Mouse (Mus musculus) heart, adult 18-20 months (tissue): ENCODE data around the gene Hoxc11. TPM values are rescaled to one million over a fixed set of nuclear protein-coding genes. Genes with fewer than 3 reads are reported as not detected.

ENCODE experiments used
- DNase-seq, 2 experiments: peaks; one replicate each; pipeline ENCODE4 v3.0.0; 2021 to 2022; ENCODE audit warnings: mixed read lengths in 1 of 2
- total RNA-seq, 2 experiments: library from RNA; stranded (reverse); gene quantifications; 2 replicates each; pipeline ENCODE4 v1.2.3; 2021

The Hoxc11 gene
- total RNA-seq, 2 experiments from 2014 or later: not detected

DNA sequence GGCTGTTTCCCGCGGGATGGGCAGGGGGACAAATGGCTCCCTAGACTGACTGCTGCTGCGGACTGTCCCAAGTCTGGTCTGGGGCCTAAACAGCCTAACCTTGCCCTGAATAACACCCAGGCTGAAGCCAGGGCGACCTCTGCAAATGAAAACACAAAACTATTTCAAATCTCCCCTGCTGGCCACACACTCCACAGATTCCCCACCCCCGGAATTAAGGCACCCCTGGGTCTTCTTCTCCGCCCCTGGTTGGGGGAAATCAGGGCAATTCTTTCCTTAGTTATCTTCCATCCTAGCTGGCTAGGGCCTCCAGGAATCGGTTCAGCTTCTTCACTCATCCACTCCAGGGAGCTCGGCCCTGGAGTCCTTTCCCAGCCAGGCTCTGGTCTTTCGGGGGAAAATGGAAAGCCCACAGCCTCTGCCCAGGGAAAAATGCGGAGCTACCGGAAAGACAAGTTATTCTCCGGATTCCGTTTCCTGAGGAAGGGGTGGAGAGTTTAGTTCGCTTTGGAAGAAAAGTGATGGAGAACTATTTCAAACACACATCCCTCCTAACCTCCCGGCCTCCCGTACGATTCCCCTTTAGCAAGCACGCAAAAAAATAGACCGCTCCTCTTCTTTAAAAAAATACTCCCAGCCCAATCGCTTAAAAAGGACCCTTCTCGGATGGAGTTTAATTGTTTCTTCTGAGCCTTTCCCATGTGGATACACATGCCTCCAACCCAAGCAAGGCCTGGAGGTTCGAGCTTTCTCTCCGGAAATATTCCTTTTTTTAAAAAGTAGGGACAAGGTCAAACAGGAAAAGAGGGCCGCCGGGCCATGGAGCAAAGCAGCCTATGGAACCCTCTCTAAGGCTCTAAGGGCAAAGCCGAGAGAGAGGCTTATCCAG, 11.0 kb downstream of the Hoxc11 start:
- no peak for DNase-seq

DNA sequence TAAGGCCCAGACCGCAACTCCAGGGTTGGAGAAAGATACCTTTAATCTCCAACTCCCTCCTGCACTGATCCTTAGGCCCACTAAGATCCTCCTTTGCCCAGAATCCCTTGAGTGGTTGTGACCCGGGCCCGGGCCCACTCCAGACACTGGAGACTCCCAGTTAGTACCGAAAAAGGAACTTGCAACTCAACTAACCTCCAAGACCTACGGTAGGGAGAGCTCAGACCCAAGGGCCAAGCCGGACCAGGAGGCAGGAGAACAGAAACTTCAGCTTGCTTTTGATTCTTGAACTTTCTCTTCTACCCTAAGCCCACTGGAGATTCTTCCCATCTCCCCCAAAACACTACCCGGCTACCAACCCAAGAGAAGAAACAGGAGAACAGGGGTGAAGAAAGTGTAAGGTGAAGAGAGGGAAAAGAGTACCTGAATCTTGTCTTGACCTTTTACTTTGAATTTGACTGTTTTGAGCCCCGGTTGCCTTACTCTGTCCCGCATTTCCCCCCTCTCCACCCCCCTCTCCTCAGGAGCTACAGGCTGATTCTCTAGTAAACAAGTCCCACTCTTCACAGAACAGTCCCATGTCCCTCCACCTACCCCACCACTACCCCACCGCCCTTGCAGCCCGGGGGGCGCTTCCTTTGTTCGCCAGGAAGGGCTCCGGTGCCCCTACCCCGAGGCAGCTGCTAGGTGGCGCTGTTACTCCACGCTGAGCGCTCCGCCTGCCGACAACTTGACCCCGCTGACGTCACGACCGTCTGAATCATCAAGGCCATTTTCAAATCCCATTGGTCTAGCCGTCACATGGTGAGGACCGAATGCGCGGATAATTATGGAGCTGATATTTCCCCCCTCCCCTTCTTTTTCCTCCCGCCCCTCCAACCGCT, 11.9 kb downstream of the Hoxc11 start:
- DNase-seq: peak; percentile 53 to 55

- DNase-seq: no peak
Measured at GRCm38 (mm10) chr15:102966776-102967311, 12.6 kb downstream of the Hoxc11 start, which contains the start of gene Hoxc10. TSS of gene Hoxc10 (plus strand) at chr15:102966796.

DNA sequence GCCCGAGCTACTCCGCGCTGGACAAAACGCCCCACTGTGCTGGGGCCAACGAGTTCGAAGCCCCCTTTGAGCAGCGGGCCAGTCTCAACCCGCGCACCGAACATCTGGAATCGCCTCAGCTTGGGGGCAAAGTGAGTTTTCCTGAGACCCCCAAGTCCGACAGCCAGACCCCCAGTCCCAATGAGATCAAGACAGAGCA, 13.0 kb downstream of the Hoxc11 start, which contains the start of gene Hoxc5:
Gene Hoxc5 (plus strand): TSS at position 132 of the 199 bp plus-strand sequence.
- DNase-seq: no peak

DNA sequence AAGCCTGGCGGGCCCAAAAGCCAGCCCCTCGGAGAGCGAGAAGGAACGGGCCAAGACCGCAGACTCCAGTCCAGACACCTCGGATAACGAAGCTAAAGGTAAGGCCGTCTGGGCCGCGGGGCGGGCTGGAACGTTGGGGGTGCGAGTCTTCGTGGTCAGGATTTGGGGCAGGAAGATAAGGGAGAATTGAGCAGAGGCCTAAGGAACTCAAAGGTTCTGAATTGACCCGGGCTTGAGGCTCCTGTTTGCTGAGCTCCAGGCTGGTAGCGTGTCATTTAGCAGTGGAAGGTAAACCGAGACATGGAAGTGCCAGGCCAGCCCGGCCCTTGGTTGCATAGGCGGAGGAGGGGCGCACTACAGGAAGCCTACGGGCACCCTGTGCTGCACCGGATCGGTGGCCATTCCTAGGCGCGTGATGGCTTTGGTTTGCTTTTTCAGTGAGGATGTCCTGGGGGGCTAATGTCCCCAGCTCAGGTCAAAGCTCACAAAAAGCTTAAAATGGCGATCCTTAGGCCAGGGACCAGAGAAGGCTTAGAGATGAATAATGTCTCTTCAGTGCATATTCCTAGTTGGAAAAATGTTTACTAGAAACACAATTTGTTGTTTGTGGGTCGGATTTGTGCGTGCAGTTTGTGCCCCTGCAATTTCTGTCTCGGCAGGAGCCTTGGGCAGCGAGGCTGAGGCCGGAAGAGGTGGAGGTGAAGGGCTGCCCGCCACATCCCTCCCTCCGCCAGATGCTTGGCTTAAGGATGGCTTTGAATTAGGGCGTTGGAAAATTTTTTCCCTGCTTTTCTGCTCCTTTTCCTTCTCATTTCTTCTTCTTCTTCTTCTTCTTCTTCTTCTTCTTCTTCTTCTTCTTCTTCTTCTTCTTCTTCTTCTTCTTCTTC, 13.5 kb downstream of the Hoxc11 start:
- no peak for DNase-seq

DNA sequence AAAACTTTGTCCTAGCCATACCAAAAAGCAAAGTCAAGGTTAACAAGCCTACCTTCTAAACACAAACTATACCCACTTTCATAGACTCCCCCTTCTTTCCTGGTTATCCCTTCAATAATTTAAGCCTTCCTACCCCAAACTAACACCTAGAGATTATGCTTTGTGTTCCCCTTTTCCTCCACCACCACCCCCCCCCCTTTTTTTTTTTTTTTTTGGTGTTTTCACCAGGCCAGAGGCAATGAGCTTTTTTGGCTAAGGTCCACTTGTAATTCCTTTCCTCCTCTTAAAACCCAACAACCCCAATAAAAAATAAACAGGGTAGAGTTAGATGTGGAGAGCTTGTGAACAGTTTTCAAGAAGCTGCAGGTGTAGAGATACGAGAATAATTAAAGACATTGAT, 15.1 kb downstream of the Hoxc11 start:
- no peak for DNase-seq

DNA sequence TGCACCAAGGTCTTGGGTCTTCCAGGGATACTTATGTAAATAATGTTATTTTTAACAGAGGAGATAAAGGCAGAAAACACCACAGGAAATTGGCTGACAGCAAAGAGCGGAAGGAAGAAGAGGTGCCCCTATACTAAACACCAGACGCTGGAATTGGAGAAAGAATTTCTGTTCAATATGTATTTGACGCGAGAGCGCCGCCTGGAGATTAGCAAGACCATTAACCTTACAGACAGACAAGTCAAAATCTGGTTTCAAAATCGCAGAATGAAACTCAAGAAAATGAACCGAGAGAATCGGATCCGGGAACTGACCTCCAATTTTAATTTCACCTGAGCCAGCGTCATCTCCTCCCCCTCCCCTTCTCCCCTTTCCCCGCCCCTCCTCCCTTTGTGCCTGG, 16.5 kb downstream of the Hoxc11 start:
- DNase-seq: no peak

DNA sequence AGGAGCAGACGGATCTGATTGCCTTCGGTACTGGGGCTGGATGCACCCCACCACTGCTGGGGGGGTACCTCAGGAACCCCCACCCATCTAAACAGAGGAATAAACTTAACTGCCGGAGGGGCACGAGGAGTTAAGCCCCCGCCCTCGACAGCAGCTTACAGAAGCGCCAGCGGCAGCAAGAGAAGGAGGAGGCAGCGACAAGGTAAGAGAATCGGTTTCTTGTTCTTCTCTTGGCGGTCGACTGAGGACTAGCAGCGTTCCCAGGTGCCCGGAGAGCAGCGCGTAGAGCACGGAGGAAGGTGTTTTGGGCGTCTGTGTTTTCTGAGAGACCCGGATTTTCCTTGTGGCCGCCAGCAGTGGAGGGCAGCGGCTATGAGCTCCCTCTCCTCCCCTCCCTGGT, 18.0 kb downstream of the Hoxc11 start:
- DNase-seq: no peak

GRCm38 (mm10) chr15:102972753-102973152, 18.5 kb downstream of the Hoxc11 start:
- DNase-seq: no peak

DNA sequence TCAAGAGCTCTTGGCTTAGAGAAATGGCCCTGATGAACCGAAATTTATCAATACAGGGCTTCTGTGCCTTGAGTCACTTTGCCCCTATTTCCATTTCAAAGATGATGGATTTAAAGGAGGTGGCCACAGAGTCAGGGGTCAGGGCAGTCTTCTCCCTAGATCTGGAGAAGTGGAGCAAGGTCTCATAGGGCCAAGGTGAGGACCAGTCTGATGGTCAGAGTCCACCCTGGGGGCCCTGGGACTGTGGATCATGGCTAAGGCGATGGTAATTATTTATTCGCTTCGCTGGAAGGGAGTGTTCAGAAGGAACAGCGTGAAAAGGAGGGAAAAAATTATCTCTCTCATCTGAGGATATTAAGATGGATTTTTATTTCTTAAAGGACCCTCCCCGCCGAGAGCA, 20.8 kb downstream of the Hoxc11 start:
- DNase-seq: no peak

- DNase-seq: no peak
Measured at GRCm38 (mm10) chr15:102975688-102976111, 21.5 kb downstream of the Hoxc11 start.

- DNase-seq: no peak
Measured at GRCm38 (mm10) chr15:102976171-102976570, 21.9 kb downstream of the Hoxc11 start, which contains the start of gene Hoxc9. TSS of gene Hoxc9 (plus strand) at chr15:102976439.

DNA sequence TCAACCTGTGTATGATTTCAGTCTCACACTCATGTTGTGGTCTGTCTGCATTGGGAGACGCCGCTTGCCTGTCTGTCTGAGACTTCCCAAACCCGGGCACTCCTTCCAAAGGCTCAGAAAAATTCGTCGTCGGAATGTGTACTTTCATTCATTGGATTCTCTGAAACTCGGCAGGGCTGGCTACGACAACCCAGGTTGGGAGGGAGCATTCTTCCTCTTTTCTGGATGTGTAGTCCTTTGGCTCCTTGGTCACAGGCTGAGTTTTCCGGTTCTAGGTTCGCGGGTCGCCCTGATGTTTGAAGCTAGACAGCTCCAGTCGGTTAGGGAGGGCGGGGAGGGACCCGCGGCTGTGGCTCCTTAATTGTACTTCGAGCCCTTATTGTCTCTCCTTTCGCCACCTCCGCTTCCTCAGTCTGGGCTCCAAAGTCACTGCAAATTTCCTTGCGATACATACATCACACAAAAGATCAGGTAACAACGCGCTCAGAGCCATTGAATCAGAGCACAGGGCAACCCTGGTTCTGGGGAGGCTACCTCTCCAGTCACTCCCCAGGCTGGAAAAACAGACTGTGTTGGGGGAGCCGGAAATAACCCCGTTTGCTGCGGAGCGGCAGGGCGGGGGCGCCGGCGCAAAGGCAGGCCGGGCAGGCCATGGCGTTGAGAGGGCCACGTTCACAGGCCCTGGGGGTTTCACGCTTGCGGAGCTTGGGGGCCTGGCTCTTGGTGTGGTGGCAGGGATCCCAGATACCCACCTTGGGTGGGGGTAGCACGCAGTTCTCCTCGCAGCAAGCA, 22.6 kb downstream of the Hoxc11 start:
- DNase-seq: no peak

DNA sequence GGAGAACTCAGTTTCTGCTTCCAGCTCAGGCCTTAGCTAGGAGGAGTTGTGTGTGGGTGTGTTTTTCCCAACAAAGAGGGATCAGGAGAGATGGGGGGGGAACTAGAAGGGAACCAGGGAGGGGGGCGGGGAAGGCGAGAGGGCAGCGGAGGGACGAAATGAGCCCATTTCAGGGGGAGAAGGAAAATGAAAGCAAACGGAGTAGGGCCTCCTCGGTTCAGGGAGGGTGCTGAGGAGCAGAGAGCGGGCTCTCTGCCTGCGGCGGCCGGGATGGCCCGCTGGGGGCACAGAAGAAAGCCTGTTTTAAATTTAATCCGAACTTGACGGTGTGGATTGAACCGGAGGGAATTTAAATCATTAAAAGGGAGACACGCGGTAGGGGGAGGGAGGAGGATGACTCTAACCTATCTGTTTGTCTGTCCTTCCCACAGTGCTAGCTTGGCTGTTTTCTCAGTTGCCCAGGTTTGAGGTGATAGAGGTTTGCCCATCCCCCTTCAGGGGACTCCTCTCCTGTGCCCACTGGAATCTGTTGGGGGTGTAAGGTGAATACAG, 23.3 kb downstream of the Hoxc11 start:
- DNase-seq: no peak

DNA sequence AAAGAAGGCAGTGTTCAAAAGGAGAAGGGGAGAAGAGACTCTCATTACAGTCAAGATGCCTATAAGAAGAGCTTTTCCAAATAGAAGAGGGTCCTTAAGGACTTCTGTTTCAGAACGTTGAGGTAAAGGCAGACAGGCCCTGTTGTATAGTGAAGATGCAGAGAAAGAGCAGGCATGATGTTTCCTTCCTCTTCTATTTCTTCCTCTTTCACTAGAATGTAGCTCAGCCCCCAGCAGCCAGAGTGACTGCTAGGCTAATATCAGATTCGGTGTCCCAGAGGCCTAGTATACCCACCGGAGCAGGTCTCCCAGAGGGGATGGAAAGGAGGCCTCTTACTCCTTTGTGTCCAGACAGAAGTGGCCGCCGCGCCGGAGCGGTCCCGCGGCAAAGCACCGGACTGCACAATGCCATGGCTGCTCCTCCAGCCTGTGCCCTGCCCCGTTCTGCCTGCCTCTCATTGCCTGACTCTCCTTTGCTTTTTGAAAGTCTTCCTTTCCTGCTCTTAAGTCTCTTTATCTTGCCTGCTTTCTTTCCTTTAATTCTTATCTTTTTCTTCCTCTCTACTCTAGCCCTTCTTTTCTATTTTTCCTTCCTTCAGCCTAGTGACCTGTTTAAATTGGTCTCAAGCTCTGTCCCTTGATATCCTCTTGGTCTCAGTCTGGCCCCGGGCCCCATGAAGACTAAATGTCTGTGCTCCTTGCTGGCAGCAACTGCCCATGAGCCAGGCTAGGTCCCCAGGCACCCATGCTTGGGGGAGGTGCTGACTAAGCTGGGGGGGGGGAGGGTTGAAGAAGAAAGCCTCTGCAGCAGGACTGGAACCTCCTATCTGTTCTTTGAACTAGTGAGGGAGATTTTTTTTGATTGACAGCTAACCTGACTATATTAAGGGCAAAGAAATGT, 24.6 kb downstream of the Hoxc11 start:
- DNase-seq: no peak

GRCm38 (mm10) chr15:102979936-102980335, 25.7 kb downstream of the Hoxc11 start:
- no peak for DNase-seq

DNA sequence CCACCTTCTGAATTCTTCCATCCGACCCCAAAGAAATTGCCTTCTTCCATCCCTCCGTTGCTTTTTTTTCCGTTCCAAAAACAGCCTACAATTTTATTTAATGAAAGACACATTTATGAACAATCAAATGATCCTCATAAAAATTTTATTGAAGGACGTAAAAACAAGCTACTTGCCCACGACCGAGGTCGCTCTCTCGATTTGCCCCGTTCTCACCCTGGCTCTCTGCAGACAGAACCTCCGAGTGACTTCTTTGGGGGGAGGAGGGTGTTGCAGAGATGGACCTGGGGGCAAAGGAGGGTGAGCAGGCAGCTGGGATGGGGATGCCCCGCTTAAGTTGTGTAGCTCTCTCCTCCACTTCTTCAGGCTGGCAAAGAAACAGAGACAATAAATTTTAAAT, 26.1 kb downstream of the Hoxc11 start:
- no peak for DNase-seq

- no peak for DNase-seq
Measured at GRCm38 (mm10) chr15:102980912-102981311, 26.7 kb downstream of the Hoxc11 start.
